Mouse (Mus musculus) stomach, embryonic 16.5 days (tissue): ENCODE measurements at regions not wholly inside any gene's neighbourhood (a gene's known extent, or its start where the extent isn't known, plus 50 kb on each side); places are given as distances from the start of the nearest gene placed in this dataset.

Source experiments
- ATAC-seq: fragments of 200-750 bp; cut with Nextera tagmentation; 2 replicates; pipeline ENCODE4 v1.8.0; 2017; ENCODE audit warnings: moderate number of reproducible peaks, moderate TSS enrichment; ENCODE audit not compliant: insufficient read depth, low FRiP score
- H3K27ac ChIP-seq: fragments of 300-500 bp; sonication (generic); 2 replicates; pipeline ENCODE4 v1.5.1; 2014; ENCODE audit warnings: low read length
- H3K27me3 ChIP-seq: fragments of 300-500 bp; sonication (generic); 2 replicates; pipeline ENCODE4 v1.6.1; 2014; ENCODE audit warnings: low read length, control low read depth, mixed read lengths; ENCODE audit not compliant: control insufficient read depth, insufficient read depth
- H3K36me3 ChIP-seq: fragments of 300-500 bp; sonication (generic); 2 replicates; pipeline ENCODE4 v1.6.1; 2014; ENCODE audit warnings: low read length; ENCODE audit not compliant: control insufficient read depth, insufficient read depth
- H3K4me1 ChIP-seq: fragments of 300-500 bp; sonication (generic); 2 replicates; pipeline ENCODE4 v1.6.1; 2014; ENCODE audit warnings: low read length, control low read depth, mixed read lengths; ENCODE audit not compliant: control insufficient read depth, insufficient read depth
- H3K4me2 ChIP-seq: fragments of 300-500 bp; sonication (generic); 2 replicates; pipeline ENCODE4 v1.6.1; 2014; ENCODE audit warnings: low read depth, low read length, mixed read lengths
- H3K4me3 ChIP-seq: fragments of 300-500 bp; sonication (generic); replicated peaks from 2 replicates; pipeline ENCODE4 v1.5.1; 2014; ENCODE audit warnings: mild to moderate bottlenecking, low read length
- H3K9ac ChIP-seq: fragments of 300-500 bp; sonication (generic); 2 replicates; pipeline ENCODE4 v1.6.1; 2014; ENCODE audit warnings: low read length
- H3K9me3 ChIP-seq: fragments of 300-500 bp; sonication (generic); replicated peaks from 2 replicates; pipeline ENCODE4 v1.6.1; 2016; ENCODE audit warnings: low read length, control low read depth; ENCODE audit not compliant: control insufficient read depth
- WGBS: fragments of 180-500 bp; shearing (Covaris S2); extraction: QIAGEN DNeasy Blood & Tissue Kit; methylation state at CpG from one replicate; pipeline ENCODE4 v1.1.7; 2014; 5-methylcytosine and 5-hydroxymethylcytosine counted together

DNA sequence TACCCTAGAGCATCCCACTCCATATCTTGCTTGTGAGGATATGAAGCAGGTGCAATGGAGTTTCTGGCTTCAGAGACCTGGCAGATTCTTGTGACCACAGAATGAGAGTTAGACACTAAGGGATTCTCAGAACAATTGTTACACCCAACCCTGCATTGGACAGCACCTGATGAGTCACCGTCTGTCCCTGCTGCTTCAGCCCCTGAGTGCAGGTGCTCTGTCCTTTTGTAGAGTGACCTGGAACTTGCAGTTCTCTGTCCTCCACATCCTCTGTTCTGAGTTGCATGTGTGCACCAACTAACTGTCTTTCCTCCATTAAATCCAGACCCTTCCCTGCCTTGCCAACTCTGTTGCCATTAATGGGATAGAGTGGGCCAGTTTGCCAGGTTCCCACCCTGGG, 66.6 kb upstream of the Slc35f3 start:
- Histone ChIP-seq H3K4me2 (no peak overlapping the region), H3K4me1 (no peaks in the 10 kb centered on the region), H3K27ac (no peak overlapping the region), H3K27me3 (no peaks in the 10 kb centered on the region), H3K9ac (no peak overlapping the region), H3K36me3 (no peaks in the 10 kb centered on the region), H3K4me3 (no peak overlapping the region), H3K9me3 (no peaks in the 10 kb centered on the region)
- 88% methylated on average over 1 of the region's 1 CpGs for WGBS
- ATAC-seq: no peak

DNA sequence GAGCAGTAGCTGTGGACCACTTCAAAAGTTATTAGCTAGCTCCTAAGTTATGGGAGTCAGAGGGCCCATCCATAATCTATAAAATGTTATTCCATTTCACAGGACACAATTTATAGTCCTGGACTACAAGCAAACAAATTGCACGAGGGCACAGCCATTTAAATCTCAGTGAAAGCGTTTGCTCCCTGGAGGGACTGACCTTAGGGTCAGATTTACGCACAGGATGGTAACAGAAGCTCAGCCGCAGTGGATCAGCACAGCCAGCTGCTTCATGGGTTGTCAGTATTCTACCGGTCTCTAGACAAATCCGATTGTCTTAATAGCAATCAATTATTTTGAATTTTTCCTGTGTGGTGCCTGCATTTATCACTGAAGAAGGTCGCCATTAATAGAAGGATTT, 65.8 kb upstream of the Slc35f3 start:
- 25% methylated on average over 7 of the region's 7 CpGs for WGBS
- Histone ChIP-seq H3K9me3 (no peaks in the 10 kb centered on the region), H3K9ac (no peak overlapping the region), H3K27me3 (no peaks in the 10 kb centered on the region), H3K4me1 (no peaks in the 10 kb centered on the region), H3K27ac (no peak overlapping the region), H3K4me3 (no peak overlapping the region), H3K4me2 (no peak overlapping the region), H3K36me3 (no peaks in the 10 kb centered on the region)
- ATAC-seq: no peak

DNA sequence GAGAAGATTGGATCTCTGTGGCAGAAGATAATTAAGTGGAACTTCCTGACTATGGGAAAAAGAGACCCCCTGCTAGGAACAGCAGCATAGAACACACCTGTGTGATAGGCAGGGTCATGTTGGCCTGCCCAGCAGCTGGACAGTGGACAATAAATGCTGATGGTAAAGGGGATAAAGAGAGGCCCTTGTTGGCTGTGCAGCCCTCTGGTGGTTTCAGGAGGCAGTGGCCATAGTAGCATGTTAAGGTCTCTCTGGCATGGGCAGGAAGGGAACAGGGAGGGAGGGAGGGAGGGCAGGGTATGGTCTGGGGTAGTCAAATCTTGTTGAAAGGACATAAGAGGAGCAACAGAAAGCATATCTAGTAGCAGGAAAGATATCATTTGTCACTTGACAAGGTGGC, 58.7 kb upstream of the Slc35f3 start:
- no peak for ATAC-seq
- Histone ChIP-seq H3K27me3 (no peaks in the 10 kb centered on the region), H3K9ac (no peak overlapping the region), H3K9me3 (no peaks in the 10 kb centered on the region), H3K4me1 (no peaks in the 10 kb centered on the region), H3K27ac (no peak overlapping the region), H3K4me3 (no peak overlapping the region), H3K4me2 (no peak overlapping the region), H3K36me3 (no peaks in the 10 kb centered on the region)

DNA sequence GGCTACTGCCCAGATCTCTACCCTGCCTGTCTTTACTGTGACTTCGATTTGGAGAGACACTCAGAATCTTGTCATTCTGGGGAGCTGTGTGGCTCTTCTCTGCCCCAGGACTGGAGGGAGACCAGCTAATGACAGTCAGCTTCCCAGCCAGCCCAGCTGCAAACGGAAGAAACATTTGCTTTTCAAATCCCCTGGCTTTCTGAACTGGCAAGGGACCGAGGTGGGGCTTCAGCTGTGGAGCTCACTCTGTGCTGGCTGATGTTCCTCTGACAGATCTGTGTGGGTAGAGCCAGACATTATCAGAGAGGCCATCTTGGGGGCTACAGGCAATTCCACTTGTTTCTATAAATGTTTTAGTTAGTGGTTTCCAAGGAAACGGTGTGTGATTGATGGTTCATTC, 54.0 kb upstream of the Slc35f3 start:
- Histone ChIP-seq H3K27ac (no peak overlapping the region), H3K27me3 (no peaks in the 10 kb centered on the region), H3K4me3 (no peak overlapping the region), H3K9me3 (no peaks in the 10 kb centered on the region), H3K9ac (no peak overlapping the region), H3K4me1 (no peaks in the 10 kb centered on the region), H3K4me2 (no peak overlapping the region), H3K36me3 (no peaks in the 10 kb centered on the region)
- no peak for ATAC-seq
- 23% methylated on average over 4 of the region's 4 CpGs for WGBS
